Mouse (Mus musculus) limb, embryonic 13.5 days (tissue): ENCODE measurements around the gene Lcmt1. TPM values are rescaled to one million over a fixed set of nuclear protein-coding genes. Genes with fewer than 3 reads are reported as not detected.

Experiments used
- ATAC-seq: fragments of 200-750 bp; cut with Nextera tagmentation; 2 replicates; pipeline ENCODE4 v1.8.0; 2017; ENCODE audit warnings: low read depth, moderate number of reproducible peaks, moderate TSS enrichment; ENCODE audit not compliant: low FRiP score
- H3K27ac ChIP-seq: fragments of 300-500 bp; sonication (generic); 2 replicates; pipeline ENCODE4 v1.5.1; 2015; ENCODE audit warnings: inconsistent platforms, mild to moderate bottlenecking, moderate library complexity
- H3K27me3 ChIP-seq: fragments of 300-500 bp; sonication (generic); 2 replicates; pipeline ENCODE4 v1.6.1; 2015; ENCODE audit warnings: mild to moderate bottlenecking, inconsistent platforms
- H3K36me3 ChIP-seq: fragments of 300-500 bp; sonication (generic); 2 replicates; pipeline ENCODE4 v1.6.1; 2015; ENCODE audit warnings: inconsistent platforms, mild to moderate bottlenecking, moderate library complexity
- H3K4me1 ChIP-seq: fragments of 300-500 bp; sonication (generic); 2 replicates; pipeline ENCODE4 v1.6.1; 2015; ENCODE audit warnings: inconsistent platforms
- H3K4me2 ChIP-seq: fragments of 300-500 bp; sonication (generic); replicated peaks from 2 replicates; pipeline ENCODE4 v1.6.1; 2015; ENCODE audit warnings: inconsistent platforms, mild to moderate bottlenecking, moderate library complexity
- H3K4me3 ChIP-seq: fragments of 300-500 bp; sonication (generic); 2 replicates; pipeline ENCODE4 v1.5.1; 2015; ENCODE audit warnings: moderate library complexity, mild to moderate bottlenecking, inconsistent platforms
- H3K9ac ChIP-seq: fragments of 300-500 bp; sonication (generic); 2 replicates; pipeline ENCODE4 v1.6.1; 2015; ENCODE audit warnings: mild to moderate bottlenecking, inconsistent platforms
- H3K9me3 ChIP-seq: fragments of 300-500 bp; sonication (generic); 2 replicates; pipeline ENCODE4 v1.6.1; 2016; ENCODE audit warnings: inconsistent platforms
- WGBS: fragments of 180-500 bp; shearing (Covaris S2); methylation state at CpG from one replicate; pipeline ENCODE4 v1.1.7; 2015; 5-methylcytosine and 5-hydroxymethylcytosine counted together
- polyA plus RNA-seq: library from polyadenylated mRNA; unstranded; fragments of >200 nt; fragmentation: Nextera tagmentation; extraction: Ambion mirVana; gene quantifications from 2 replicates; pipeline ENCODE4 v1.2.1, GENCODE M21; 2015

Lcmt1 gene
- polyA plus RNA-seq, 1 experiment from 2014 or later, result 46.4 TPM

GRCm38 (mm10) chr7:123385693-123386407, 16.3 kb downstream of the Lcmt1 start:
- Histone ChIP-seq H3K4me2 (no peak overlapping the region), H3K9me3 (no peaks in the 10 kb centered on the region), H3K36me3 (peaks cover 47% of the 10 kb centered on the region), H3K27ac (no peak overlapping the region), H3K4me3 (no peak overlapping the region), H3K4me1 (no peaks in the 10 kb centered on the region), H3K9ac (no peak overlapping the region), H3K27me3 (no peaks in the 10 kb centered on the region)
- WGBS, result 71% methylated on average over 11 of the region's 11 CpGs
- no peak for ATAC-seq

GRCm38 (mm10) chr7:123389686-123390280, 20.2 kb downstream of the Lcmt1 start:
- H3K4me3 ChIP-seq, result no peak overlapping the region
- H3K36me3 ChIP-seq, result peaks cover 56% of the 10 kb centered on the region
- no peak for ATAC-seq
- H3K9ac ChIP-seq, result 0 out of 2 replicates have a peak overlapping the region, but pooled peaks have one; percentile 8
- no peaks in the 10 kb centered on the region for H3K4me1 ChIP-seq
- H3K9me3 ChIP-seq, result no peaks in the 10 kb centered on the region
- H3K4me2 ChIP-seq, result no peak overlapping the region
- no peak overlapping the region for H3K27ac ChIP-seq
- WGBS, result 75% methylated on average over 6 of the region's 6 CpGs
- no peaks in the 10 kb centered on the region for H3K27me3 ChIP-seq

- H3K9me3 ChIP-seq, result no peaks in the 10 kb centered on the region
- H3K27me3 ChIP-seq, result no peaks in the 10 kb centered on the region
- no peak overlapping the region for H3K4me2 ChIP-seq
- no peak overlapping the region for H3K9ac ChIP-seq
- peaks cover 20% of the 10 kb centered on the region; the same call in 1 of the 2 replicates for H3K36me3 ChIP-seq
- H3K4me3 ChIP-seq, result no peak overlapping the region
- ATAC-seq, result no peak
- WGBS, result 88% methylated on average over 6 of the region's 6 CpGs
- no peaks in the 10 kb centered on the region for H3K4me1 ChIP-seq
- no peak overlapping the region for H3K27ac ChIP-seq
Measured at GRCm38 (mm10) chr7:123394271-123394670, 24.7 kb downstream of the Lcmt1 start.

- Histone ChIP-seq H3K4me3 (no peak overlapping the region), H3K9me3 (no peaks in the 10 kb centered on the region), H3K27me3 (no peaks in the 10 kb centered on the region), H3K36me3 (peaks cover 18% of the 10 kb centered on the region; the same call in 1 of the 2 replicates), H3K27ac (no peak overlapping the region), H3K9ac (no peak overlapping the region), H3K4me1 (no peaks in the 10 kb centered on the region), H3K4me2 (no peak overlapping the region)
- no peak for ATAC-seq
- WGBS, result 88% methylated on average over 5 of the region's 5 CpGs
Measured at GRCm38 (mm10) chr7:123396900-123397299, 27.3 kb downstream of the Lcmt1 start.

- 64% methylated on average over 8 of the region's 8 CpGs for WGBS
Measured at GRCm38 (mm10) chr7:123397369-123397768, 27.8 kb downstream of the Lcmt1 start.

GRCm38 (mm10) chr7:123397931-123398330, 28.3 kb downstream of the Lcmt1 start:
- no peaks in the 10 kb centered on the region for H3K4me1 ChIP-seq
- no peak overlapping the region for H3K4me2 ChIP-seq
- peaks cover 19% of the 10 kb centered on the region for H3K36me3 ChIP-seq
- H3K4me3 ChIP-seq, result no peak overlapping the region
- ATAC-seq, result no peak
- H3K9ac ChIP-seq, result no peak overlapping the region
- no peaks in the 10 kb centered on the region for H3K27me3 ChIP-seq
- 89% methylated on average over 8 of the region's 8 CpGs for WGBS
- no peaks in the 10 kb centered on the region for H3K9me3 ChIP-seq
- H3K27ac ChIP-seq, result no peak overlapping the region

More at GRCm38 (mm10) chr7:123397369-123397768, 27.8 kb downstream of the Lcmt1 start:
- Histone ChIP-seq H3K4me2 (no peak overlapping the region), H3K27ac (no peak overlapping the region), H3K9ac (no peak overlapping the region), H3K36me3 (peaks cover 19% of the 10 kb centered on the region), H3K4me1 (no peaks in the 10 kb centered on the region), H3K4me3 (no peak overlapping the region), H3K27me3 (no peaks in the 10 kb centered on the region), H3K9me3 (no peaks in the 10 kb centered on the region)
- ATAC-seq, result no peak

- Histone ChIP-seq H3K4me1 (no peaks in the 10 kb centered on the region), H3K36me3 (peaks cover 22% of the 10 kb centered on the region)
- ATAC-seq, result no peak; the same call in 1 of the 2 replicates
Measured at GRCm38 (mm10) chr7:123398828-123399227, 29.2 kb downstream of the Lcmt1 start.

GRCm38 (mm10) chr7:123399286-123399685, 29.7 kb downstream of the Lcmt1 start:
- H3K4me2 ChIP-seq, result no peak overlapping the region
- no peaks in the 10 kb centered on the region for H3K4me1 ChIP-seq
- H3K36me3 ChIP-seq, result peaks cover 25% of the 10 kb centered on the region
- no peak for ATAC-seq
- no peak overlapping the region for H3K9ac ChIP-seq
- H3K9me3 ChIP-seq, result no peaks in the 10 kb centered on the region
- no peak overlapping the region for H3K4me3 ChIP-seq
- no peak overlapping the region for H3K27ac ChIP-seq
- H3K27me3 ChIP-seq, result no peaks in the 10 kb centered on the region
- WGBS, result 86% methylated on average over 4 of the region's 4 CpGs

More at GRCm38 (mm10) chr7:123398828-123399227, 29.2 kb downstream of the Lcmt1 start:
- no peaks in the 10 kb centered on the region for H3K27me3 ChIP-seq
- no peak overlapping the region for H3K9ac ChIP-seq
- H3K27ac ChIP-seq, result no peak overlapping the region
- 30% methylated on average over 7 of the region's 7 CpGs for WGBS
- H3K4me3 ChIP-seq, result no peak overlapping the region
- H3K9me3 ChIP-seq, result no peaks in the 10 kb centered on the region
- H3K4me2 ChIP-seq, result no peak overlapping the region

- Histone ChIP-seq H3K4me3 (no peak overlapping the region), H3K36me3 (peaks cover 42% of the 10 kb centered on the region), H3K27ac (no peak overlapping the region), H3K27me3 (no peaks in the 10 kb centered on the region), H3K9me3 (no peaks in the 10 kb centered on the region), H3K9ac (no peak overlapping the region), H3K4me2 (no peak overlapping the region), H3K4me1 (no peaks in the 10 kb centered on the region)
- ATAC-seq, result no peak
- 81% methylated on average over 3 of the region's 3 CpGs for WGBS
Measured at GRCm38 (mm10) chr7:123401121-123401520, 31.5 kb downstream of the Lcmt1 start.

GRCm38 (mm10) chr7:123404198-123404597, 34.6 kb downstream of the Lcmt1 start:
- Histone ChIP-seq H3K27ac (no peak overlapping the region), H3K27me3 (no peaks in the 10 kb centered on the region), H3K36me3 (peaks cover 43% of the 10 kb centered on the region), H3K9ac (no peak overlapping the region), H3K4me3 (no peak overlapping the region), H3K9me3 (no peaks in the 10 kb centered on the region), H3K4me1 (no peaks in the 10 kb centered on the region), H3K4me2 (no peak overlapping the region)
- WGBS, result 93% methylated on average over 6 of the region's 6 CpGs
- ATAC-seq, result no peak

GRCm38 (mm10) chr7:123405619-123406018, 36.0 kb downstream of the Lcmt1 start:
- H3K4me2 ChIP-seq, result no peak overlapping the region
- H3K9me3 ChIP-seq, result no peaks in the 10 kb centered on the region
- 85% methylated on average over 3 of the region's 3 CpGs for WGBS
- H3K27ac ChIP-seq, result no peak overlapping the region
- no peak for ATAC-seq
- no peak overlapping the region for H3K4me3 ChIP-seq
- no peaks in the 10 kb centered on the region for H3K4me1 ChIP-seq
- H3K27me3 ChIP-seq, result no peaks in the 10 kb centered on the region
- no peak overlapping the region for H3K9ac ChIP-seq
- H3K36me3 ChIP-seq, result peaks cover 42% of the 10 kb centered on the region

GRCm38 (mm10) chr7:123406988-123407387, 37.4 kb downstream of the Lcmt1 start:
- Histone ChIP-seq H3K36me3 (peaks cover 50% of the 10 kb centered on the region), H3K9me3 (no peaks in the 10 kb centered on the region), H3K27me3 (no peaks in the 10 kb centered on the region), H3K27ac (no peak overlapping the region), H3K4me1 (no peaks in the 10 kb centered on the region), H3K9ac (no peak overlapping the region), H3K4me3 (no peak overlapping the region), H3K4me2 (no peak overlapping the region)
- WGBS, result 85% methylated on average over 4 of the region's 4 CpGs
- no peak for ATAC-seq
